Mouse (Mus musculus) adrenal gland, adult 18-20 months (tissue): Measurements from ENCODE around the gene Wdr64. TPM values are rescaled to one million over a fixed set of nuclear protein-coding genes. Genes with fewer than 3 reads are reported as not detected.

Experiments used
- DNase-seq, 2 experiments: peaks; one replicate each; pipeline ENCODE4 v3.0.0; 2021 to 2022; ENCODE audit warnings: low spot score in 2 of 2
- long read RNA-seq, 2 experiments: library from polyadenylated mRNA; stranded (forward); transcript quantifications; one replicate each; pipeline ENCODE4 v2.0.0; 2021
- total RNA-seq, 2 experiments: library from RNA; stranded (reverse); gene quantifications; 1 replicate in 1 of 2; 2 replicates in 1 of 2; pipeline ENCODE4 v1.2.3; 2021

Gene Wdr64
- total RNA-seq = not detected
- long read RNA-seq, experiment 1 = 0 reads
- long read RNA-seq, experiment 2 = 0 reads

- DNase-seq = no peak
Measured at GRCm38 (mm10) chr1:175698293-175698692, at the start of gene Wdr64. Wdr64 (plus strand) TSS chr1:175698593.

GRCm38 (mm10) chr1:175648615-175649014 is 49.8 kb upstream of the Wdr64 start:
- DNase-seq = no peak

GRCm38 (mm10) chr1:175659900-175660299 is 38.5 kb upstream of the Wdr64 start:
- no peak for DNase-seq

- DNase-seq = no peak
Measured at GRCm38 (mm10) chr1:175668666-175669405, 29.6 kb upstream of the Wdr64 start.

- DNase-seq = no peak
Measured at GRCm38 (mm10) chr1:175669456-175669855, 28.9 kb upstream of the Wdr64 start.

- DNase-seq = no peak
Measured at GRCm38 (mm10) chr1:175670042-175670441, 28.4 kb upstream of the Wdr64 start.

- no peak for DNase-seq
Measured at GRCm38 (mm10) chr1:175671626-175672025, 26.8 kb upstream of the Wdr64 start.

- DNase-seq = no peak
Measured at GRCm38 (mm10) chr1:175673563-175674325, 24.6 kb upstream of the Wdr64 start.

- DNase-seq = no peak
Measured at GRCm38 (mm10) chr1:175675116-175675515, 23.3 kb upstream of the Wdr64 start.

GRCm38 (mm10) chr1:175677459-175677858 is 20.9 kb upstream of the Wdr64 start:
- no peak for DNase-seq

GRCm38 (mm10) chr1:175680995-175681394 is 17.4 kb upstream of the Wdr64 start:
- DNase-seq = no peak

- no peak for DNase-seq
Measured at GRCm38 (mm10) chr1:175691686-175692245, 6.6 kb upstream of the Wdr64 start.

GRCm38 (mm10) chr1:175692246-175692996 is 6.0 kb upstream of the Wdr64 start, which contains the start of the genes Opn3 and Chml:
Opn3 (minus strand) TSS chr1:175692776.
Chml (minus strand) TSS chr1:175692901.
- DNase-seq = peak; percentile 98 to 99

- DNase-seq = no peak
Measured at GRCm38 (mm10) chr1:175692997-175693361, 5.4 kb upstream of the Wdr64 start.

GRCm38 (mm10) chr1:175693429-175693960 is 4.9 kb upstream of the Wdr64 start:
- no peak for DNase-seq

GRCm38 (mm10) chr1:175699375-175699774 is 982 bp downstream of the Wdr64 start:
- DNase-seq = no peak

- no peak for DNase-seq
Measured at GRCm38 (mm10) chr1:175699796-175700195, 1.4 kb downstream of the Wdr64 start.

- DNase-seq = no peak
Measured at GRCm38 (mm10) chr1:175701145-175701544, 2.8 kb downstream of the Wdr64 start.

- no peak for DNase-seq
Measured at GRCm38 (mm10) chr1:175707599-175707998, 9.2 kb downstream of the Wdr64 start.

- DNase-seq = no peak
Measured at GRCm38 (mm10) chr1:175708013-175708412, 9.6 kb downstream of the Wdr64 start.
